Comparison of ENCODE assay signal across 8 mouse cellular contexts in genomic region chr17:42875571-42876000, GRCm38 (mm10). TPM values are rescaled to one million over a fixed set of nuclear protein-coding genes. Genes with fewer than 3 reads are reported as not detected.
A peak's percentile ranks its signal among the peaks of the same experiment; 100 is the strongest.
DNase-seq lines count a peak whose midpoint lies in the region; ATAC-seq lines count a peak whose summit lies in the region.

No protein-coding gene starts in this region.

- no peaks in the 10 kb centered on the region for H3K27me3 ChIP-seq in embryonic facial prominence, embryonic 15.5 days
- H3K27me3 ChIP-seq in heart, embryonic 14.5 days (ENCODE audit: control insufficient read depth, insufficient read depth, low read length) = no peaks in the 10 kb centered on the region
- H3K27me3 ChIP-seq in kidney, embryonic 16.5 days (ENCODE audit: insufficient read depth, low read length) = no peaks in the 10 kb centered on the region
- no peaks in the 10 kb centered on the region for H3K27me3 ChIP-seq in lung, embryonic 15.5 days

- H3K36me3 ChIP-seq in embryonic facial prominence, embryonic 15.5 days = no peaks in the 10 kb centered on the region
- H3K36me3 ChIP-seq in heart, embryonic 14.5 days (ENCODE audit: control insufficient read depth, insufficient read depth, low read length) = no peaks in the 10 kb centered on the region
- no peaks in the 10 kb centered on the region for H3K36me3 ChIP-seq in kidney, embryonic 16.5 days (ENCODE audit: insufficient read depth, low read length)
- no peaks in the 10 kb centered on the region for H3K36me3 ChIP-seq in lung, embryonic 15.5 days

- ATAC-seq in embryonic facial prominence, embryonic 15.5 days (ENCODE audit: insufficient number of reproducible peaks, low FRiP score, low TSS enrichment, low read depth) = no peak
- no peak for ATAC-seq in heart, embryonic 14.5 days (ENCODE audit: insufficient number of reproducible peaks, insufficient read depth, low FRiP score, low read depth)
- ATAC-seq in kidney, embryonic 16.5 days (ENCODE audit: low FRiP score, low TSS enrichment) = no peak
- peak; percentile 32; the same call in 1 of the 2 replicates for ATAC-seq in lung, embryonic 15.5 days (ENCODE audit: borderline replicate concordance, extremely low read depth, low FRiP score, low TSS enrichment)

- H3K4me2 ChIP-seq in embryonic facial prominence, embryonic 15.5 days (replicated peaks) = peak overlapping the region; percentile 67
- H3K4me2 ChIP-seq in heart, embryonic 14.5 days (ENCODE audit: low read length) = peak overlapping the region; percentile 82
- peak overlapping the region; percentile 72 for H3K4me2 ChIP-seq in kidney, embryonic 16.5 days (replicated peaks; ENCODE audit: low read depth, low read length)
- H3K4me2 ChIP-seq in lung, embryonic 15.5 days = peak overlapping the region; percentile 65

- H3K4me3 ChIP-seq in embryonic facial prominence, embryonic 15.5 days (replicated peaks) = peak overlapping the region; percentile 95
- peak overlapping the region; percentile 68 to 73 for H3K4me3 ChIP-seq in heart, embryonic 14.5 days (ENCODE audit: control insufficient read depth in 1 of 2, insufficient read depth in 1 of 2, low read depth in 1 of 2, low read length in 2 of 2)
- peak overlapping the region; percentile 95 for H3K4me3 ChIP-seq in kidney, embryonic 16.5 days (ENCODE audit: low read length)
- H3K4me3 ChIP-seq in lung, embryonic 15.5 days = peak overlapping the region; percentile 95

- WGBS in embryonic facial prominence, embryonic 15.5 days = 0% methylated on average over 17 of the region's 17 CpGs
- WGBS in heart, embryonic 14.5 days = under 1% methylated on average over 17 of the region's 17 CpGs
- 0% methylated on average over 17 of the region's 17 CpGs for WGBS in kidney, embryonic 16.5 days
- under 1% methylated on average over 17 of the region's 17 CpGs for WGBS in lung, embryonic 15.5 days

- H3K9me3 ChIP-seq in embryonic facial prominence, embryonic 15.5 days (replicated peaks) = no peaks in the 10 kb centered on the region
- no peaks in the 10 kb centered on the region for H3K9me3 ChIP-seq in heart, embryonic 14.5 days (ENCODE audit: control insufficient read depth, low read length)
- H3K9me3 ChIP-seq in kidney, embryonic 16.5 days (ENCODE audit: low read length) = no peaks in the 10 kb centered on the region
- no peaks in the 10 kb centered on the region for H3K9me3 ChIP-seq in lung, embryonic 15.5 days

- peak; percentile 63 for DNase-seq in CD4-positive, CD25-positive, alpha-beta regulatory T cell, adult 2 months (ENCODE audit: low read depth, low spot score)
- peak; percentile 58 for DNase-seq in adrenal gland, adult 2 months
- DNase-seq in right cerebral cortex, adult 18-20 months = peak; percentile 18
- DNase-seq in yolk sac, embryonic 10.5 days (ENCODE audit: low spot score) = peak; percentile 70

- 0 out of 2 replicates have a peak, but pooled peaks cover 12% of the 10 kb centered on the region for H3K4me1 ChIP-seq in embryonic facial prominence, embryonic 15.5 days
- H3K4me1 ChIP-seq in heart, embryonic 14.5 days (ENCODE audit: control insufficient read depth in 2 of 2, insufficient read depth in 2 of 2, low read length in 2 of 2) = peaks cover 2 to 22% of the 10 kb centered on the region in 2 experiments; a peak in 3 of 4 replicates
- peaks cover 26% of the 10 kb centered on the region for H3K4me1 ChIP-seq in kidney, embryonic 16.5 days (ENCODE audit: insufficient read depth, low read length)
- peaks cover 11% of the 10 kb centered on the region for H3K4me1 ChIP-seq in lung, embryonic 15.5 days

- peak overlapping the region; percentile 95 for H3K9ac ChIP-seq in embryonic facial prominence, embryonic 15.5 days
- peak overlapping the region; percentile 92 for H3K9ac ChIP-seq in heart, embryonic 14.5 days (ENCODE audit: low read length)
- H3K9ac ChIP-seq in kidney, embryonic 16.5 days (replicated peaks; ENCODE audit: low read length) = peak overlapping the region; percentile 99
- H3K9ac ChIP-seq in lung, embryonic 15.5 days = peak overlapping the region; percentile 98

- peak overlapping the region; percentile 95 for H3K27ac ChIP-seq in embryonic facial prominence, embryonic 15.5 days (replicated peaks)
- peak overlapping the region; percentile 72 to 91 for H3K27ac ChIP-seq in heart, embryonic 14.5 days (replicated peaks in 1 of 2; ENCODE audit: control insufficient read depth in 1 of 2, insufficient read depth in 1 of 2, low read depth in 2 of 2, low read length in 2 of 2)
- peak overlapping the region; percentile 98 for H3K27ac ChIP-seq in kidney, embryonic 16.5 days (ENCODE audit: low read length)
- H3K27ac ChIP-seq in lung, embryonic 15.5 days = peak overlapping the region; percentile 95

RNA-seq across cellular contexts. Expression of gene Cd2ap, which starts 0.9 kb away (rescaled TPM):
- 10 to 100 TPM; 53.5 to 57.7 TPM for total RNA-seq in adrenal gland, adult 2 months (2021)
- 19.7 and 31.1 TPM in 2 replicates for polyA plus RNA-seq in adrenal gland, adult 2 months (2012; rRNA removed)
- polyA plus RNA-seq in embryonic facial prominence, embryonic 15.5 days (2015; fragmentation: Nextera tagmentation; extraction: Ambion mirVana) = 23.5 and 26.4 TPM in 2 replicates
- polyA plus RNA-seq in heart, embryonic 14.5 days (2014; fragmentation: Nextera tagmentation; extraction: Ambion mirVana) = 24.2 and 26.1 TPM in 2 replicates
- polyA plus RNA-seq in kidney, embryonic 16.5 days (2015; fragmentation: Nextera tagmentation; extraction: Ambion mirVana) = 28.8 and 35.4 TPM in 2 replicates
- polyA plus RNA-seq in lung, embryonic 15.5 days (2015; fragmentation: Nextera tagmentation; extraction: Ambion mirVana) = 28.1 and 29.6 TPM in 2 replicates

Comparison
In these comparisons a context has a peak if more than half of its experiments do, and no peak if none do; other contexts are left out.
1. DNase-seq: peak in every context shown above with its lines; median percentile 70 in yolk sac, embryonic 10.5 days; 63 in CD4-positive, CD25-positive, alpha-beta regulatory T cell, adult 2 months; 58 in adrenal gland, adult 2 months; 18 in right cerebral cortex, adult 18-20 months.